Mouse (Mus musculus) mouse embryonic stem cell (cell line): ENCODE data around the gene 4933424G06Rik.

ENCODE experiments used
- in situ Hi-C, 2 experiments: fragments of 300-500 bp; cut with MboI; formaldehyde crosslinking; loops; 1 replicate in 1 of 2; 3 replicates in 1 of 2; pipeline ENCODE4 v1.14.3; 2019 to 2020; ENCODE audit warnings: low sequenced_read_pairs in 2 of 2, low pct_unique_long_range_greater_than_20kb in 1 of 2, mixed read lengths in 1 of 2; ENCODE audit not compliant: unreplicated experiment in 1 of 2

The 4933424G06Rik gene

DNA sequence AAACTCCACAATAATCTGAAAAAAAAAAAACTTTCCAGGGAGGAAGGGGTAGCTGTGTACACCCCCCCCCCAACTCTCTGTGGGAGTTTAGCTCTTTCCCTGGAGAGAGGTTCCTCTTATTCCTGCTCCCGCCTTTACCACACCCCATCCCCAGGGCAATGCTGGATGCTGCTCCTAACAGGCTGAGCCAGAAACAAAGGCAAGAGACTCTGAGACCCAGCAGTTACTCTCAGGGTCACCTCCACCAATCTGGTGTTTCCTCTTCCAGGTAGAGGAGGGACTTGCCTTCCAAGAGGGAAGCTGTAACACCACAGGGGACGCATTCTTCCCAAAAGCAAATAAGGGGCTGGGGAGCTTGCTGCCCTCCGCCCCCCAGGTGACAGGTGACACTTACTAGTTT is 2.2 kb upstream of the 4933424G06Rik start:
- in situ Hi-C loops = no loop called here

DNA sequence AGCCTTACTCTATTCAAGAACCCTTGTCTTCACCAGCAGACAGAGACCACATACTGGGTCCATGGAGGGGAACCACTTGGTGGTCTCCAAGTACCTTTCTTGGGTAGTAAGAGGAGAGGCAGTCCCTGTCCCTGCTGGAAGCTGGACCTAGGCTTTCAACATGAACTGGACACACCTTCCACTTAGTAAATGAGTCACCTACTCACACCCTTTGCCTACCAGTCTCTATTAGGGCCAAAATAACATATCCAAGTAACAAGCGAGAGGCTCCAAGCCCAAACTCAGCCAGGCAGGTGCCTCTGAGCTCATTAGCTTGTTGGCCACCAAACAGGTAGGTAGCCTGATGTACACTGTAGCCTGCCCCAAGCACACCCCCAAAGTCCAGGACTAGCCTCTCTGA is 1.3 kb upstream of the 4933424G06Rik start:
- in situ Hi-C loops = no loop called here

DNA sequence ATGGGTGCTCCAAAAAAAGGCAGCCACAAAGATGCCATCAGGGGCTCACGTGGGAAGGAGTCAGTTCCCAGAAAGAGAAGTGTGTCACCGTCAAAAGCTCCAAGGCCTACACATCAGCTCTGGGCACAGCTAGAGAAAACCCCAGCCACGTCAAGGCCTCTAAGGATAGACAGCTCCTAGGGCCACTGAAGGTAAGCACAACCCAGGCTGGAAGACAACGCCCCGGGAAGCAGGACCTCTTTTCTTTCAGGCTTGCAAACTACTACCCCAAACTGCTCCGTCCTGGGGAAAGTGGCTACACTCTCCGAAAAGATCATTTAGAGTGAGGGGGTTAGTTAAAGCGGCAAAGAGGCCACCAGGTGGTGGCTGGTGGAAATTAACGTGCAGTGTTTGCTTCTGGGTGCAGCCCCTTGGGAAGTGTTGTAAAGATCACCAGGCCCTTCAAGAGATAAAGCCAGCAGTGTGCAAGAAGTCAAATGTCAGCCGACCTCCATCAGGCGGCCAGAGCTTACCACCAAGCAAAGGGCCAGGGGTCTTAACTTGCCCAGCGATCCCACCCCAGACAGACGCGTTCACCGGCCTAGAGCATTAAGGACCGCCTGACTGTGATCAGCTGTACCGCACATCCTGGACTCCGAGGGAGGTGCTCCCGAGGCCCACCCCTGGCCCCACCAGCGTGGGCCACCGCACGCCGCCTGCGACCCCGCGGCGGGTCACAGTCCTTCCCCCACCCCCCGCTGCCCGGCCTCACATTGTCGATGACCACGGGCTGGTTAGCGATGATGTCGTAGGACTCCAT is 695 bp upstream of the 4933424G06Rik start:
- in situ Hi-C loops = no loop called here

DNA sequence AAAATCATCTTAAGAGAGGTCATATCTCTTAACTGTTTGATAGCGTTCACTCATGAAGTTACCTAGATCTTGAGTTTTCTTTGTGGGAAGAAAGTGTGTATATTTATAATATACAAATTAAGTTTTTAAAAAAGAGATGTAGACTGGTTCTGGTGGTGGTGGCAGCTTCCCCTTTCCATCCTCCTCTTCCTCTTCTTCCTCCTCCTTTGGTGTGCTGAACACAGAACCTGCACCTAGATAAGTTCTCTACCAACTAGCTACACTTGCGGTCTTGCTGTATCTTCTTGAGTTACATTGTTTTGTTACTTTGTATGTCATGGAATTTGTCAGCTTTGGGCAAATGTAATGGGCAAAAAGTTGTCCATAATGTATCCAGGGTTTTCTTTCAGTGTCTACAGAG is 1.2 kb downstream of the 4933424G06Rik start:
- in situ Hi-C loops = no loop called here

DNA sequence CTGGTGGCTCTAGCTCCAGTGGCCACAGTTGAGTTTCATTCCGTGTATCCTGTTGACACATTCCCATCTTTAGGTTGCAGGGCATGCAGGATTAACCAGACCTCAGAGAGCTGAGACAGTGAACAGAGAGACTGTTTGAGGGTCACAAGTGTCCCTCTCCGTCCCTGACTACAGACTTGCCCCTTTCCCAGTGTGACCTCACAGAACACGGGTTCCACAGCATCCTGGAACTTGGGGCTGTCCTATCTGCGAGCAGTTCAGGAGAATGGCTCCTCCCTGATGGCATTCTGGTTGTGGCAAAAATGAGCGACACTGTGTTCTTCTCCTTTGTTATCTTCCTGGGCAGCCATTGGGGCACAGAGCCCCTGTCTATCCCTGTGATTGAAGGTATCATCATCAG is 4.4 kb downstream of the 4933424G06Rik start, which contains the start of gene Actr1b:
Actr1b (minus strand) TSS at position 112 of the 400 bp plus-strand sequence.
- in situ Hi-C loops = no loop called here

DNA sequence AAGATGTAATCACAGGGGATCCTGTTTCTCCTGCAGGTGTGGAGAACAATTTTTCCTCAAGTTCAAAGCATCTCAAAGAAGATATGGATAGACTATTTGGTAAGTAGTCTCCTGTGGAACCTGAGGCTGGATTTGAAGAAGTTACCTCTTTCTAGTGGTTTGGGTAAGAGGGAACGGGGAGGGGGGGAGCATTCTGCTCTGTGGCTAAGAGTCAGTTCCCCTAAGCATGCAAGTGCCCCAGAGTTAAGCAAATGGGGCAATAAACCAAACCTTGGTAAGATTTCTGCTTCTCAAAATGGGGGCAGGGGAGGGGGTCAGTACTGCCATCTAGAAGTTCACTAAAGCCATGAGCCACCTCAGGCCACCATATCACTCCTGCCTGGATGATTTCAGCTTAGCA is 8.8 kb downstream of the 4933424G06Rik start:
- in situ Hi-C loops = no loop called here

DNA sequence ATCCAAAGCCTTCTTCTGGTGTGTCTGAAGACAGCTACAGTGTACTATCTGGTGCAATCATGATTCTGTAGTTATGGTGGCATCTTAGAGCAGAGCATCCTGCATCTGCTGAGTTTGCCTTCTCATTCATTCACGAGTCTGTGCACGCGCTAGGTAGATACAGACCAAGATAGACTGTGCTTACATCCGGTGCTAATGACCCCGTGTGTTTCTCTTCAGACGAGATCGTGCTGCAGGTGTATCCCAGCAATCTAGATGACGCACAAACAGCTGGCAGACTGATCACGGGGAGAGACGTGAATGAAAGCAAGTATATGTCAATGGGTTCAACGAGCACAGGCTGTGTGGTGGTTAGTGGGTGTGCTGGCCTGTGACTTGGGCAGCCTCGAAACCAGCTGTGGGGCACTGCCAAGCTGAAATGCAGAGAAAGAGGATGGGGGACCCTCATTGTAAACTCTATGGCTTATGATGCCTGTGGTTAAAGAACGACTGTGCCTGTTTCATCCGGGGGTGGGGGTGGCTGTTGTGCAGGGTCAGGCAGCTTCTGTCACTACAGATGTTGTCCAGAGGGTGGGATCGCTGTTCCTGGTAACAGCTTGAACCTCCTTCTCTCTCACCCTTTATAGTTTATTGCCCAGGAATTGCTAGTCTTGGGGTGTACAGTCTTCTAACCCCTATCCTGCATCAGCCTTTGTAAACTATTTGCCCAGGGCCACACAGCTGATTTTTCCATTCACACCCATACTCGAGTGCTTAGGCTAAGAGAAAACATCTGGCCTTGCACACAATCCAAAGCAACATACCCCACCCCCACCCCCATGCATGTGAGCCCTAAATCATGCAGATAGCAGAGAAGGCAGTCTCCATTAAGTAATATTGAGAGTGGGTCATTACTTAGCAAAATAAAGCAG is 13.5 kb downstream of the 4933424G06Rik start:
- in situ Hi-C loops = no loop called here

DNA sequence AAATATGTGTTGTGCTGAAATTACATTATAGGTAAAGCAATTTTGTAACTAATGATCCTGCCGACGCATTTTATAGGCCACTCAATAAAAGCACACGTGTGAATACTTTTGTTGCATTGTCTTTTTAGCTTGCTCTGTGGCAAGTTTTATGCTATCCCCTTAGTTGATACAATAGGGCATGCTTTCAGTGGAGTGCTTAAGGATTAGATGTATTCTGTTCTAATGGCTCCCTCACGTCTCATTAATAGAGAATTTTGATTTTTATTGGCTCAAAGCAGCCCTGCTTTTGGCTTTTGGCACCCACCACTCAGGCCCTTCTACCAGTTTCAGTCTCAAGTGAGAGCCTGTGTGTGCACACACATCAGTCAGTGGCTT is 14.1 kb downstream of the 4933424G06Rik start:
- in situ Hi-C loops = no loop called here

DNA sequence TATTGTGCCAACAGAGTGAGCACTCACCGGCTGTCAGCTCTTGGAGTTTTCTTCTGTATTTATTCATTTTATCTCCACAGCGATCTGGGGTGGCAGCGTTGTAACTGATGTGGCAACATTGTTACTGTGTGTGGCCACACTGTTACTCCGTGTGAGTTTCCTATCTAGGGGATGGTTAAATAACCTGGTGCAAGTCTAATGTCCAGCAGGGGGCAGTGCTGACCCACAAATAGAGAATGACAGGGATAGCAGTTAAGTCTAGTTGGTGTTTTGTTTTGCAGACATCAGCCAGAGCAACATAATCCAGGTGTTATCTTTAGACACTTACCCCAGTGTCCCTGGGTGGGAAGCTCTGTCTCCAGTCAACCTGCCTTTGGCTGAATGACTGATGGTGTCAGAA is 27.4 kb downstream of the 4933424G06Rik start:
- in situ Hi-C loops = loop anchor here in 1 of 2 experiments (10.0 kb wide), 1 partner anchor 192 kb away; the partner anchor contains the start of gene Ankrd39

DNA sequence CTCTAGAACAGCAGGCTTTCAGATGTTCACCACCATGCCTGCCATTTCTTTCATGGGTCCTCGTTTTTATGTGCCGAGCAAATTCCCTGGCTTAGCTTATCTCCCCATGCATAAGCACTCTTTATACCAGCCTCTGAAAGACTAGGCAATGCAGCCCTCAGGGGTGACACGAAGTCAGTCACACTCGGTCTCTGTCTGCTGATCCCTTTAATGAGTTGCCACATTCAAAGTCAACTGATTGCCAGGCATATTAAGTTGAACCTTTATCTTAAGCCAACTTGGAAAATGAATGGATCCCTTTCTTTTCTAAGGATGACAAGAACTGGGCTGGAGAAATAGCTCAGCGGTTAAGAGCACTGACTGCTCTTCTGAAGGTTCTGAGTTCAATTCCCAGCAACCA is 29.3 kb downstream of the 4933424G06Rik start:
- in situ Hi-C loops = loop anchor here in 1 of 2 experiments (10.0 kb wide), 1 partner anchor 194 kb away; the partner anchor contains the start of gene Ankrd39

DNA sequence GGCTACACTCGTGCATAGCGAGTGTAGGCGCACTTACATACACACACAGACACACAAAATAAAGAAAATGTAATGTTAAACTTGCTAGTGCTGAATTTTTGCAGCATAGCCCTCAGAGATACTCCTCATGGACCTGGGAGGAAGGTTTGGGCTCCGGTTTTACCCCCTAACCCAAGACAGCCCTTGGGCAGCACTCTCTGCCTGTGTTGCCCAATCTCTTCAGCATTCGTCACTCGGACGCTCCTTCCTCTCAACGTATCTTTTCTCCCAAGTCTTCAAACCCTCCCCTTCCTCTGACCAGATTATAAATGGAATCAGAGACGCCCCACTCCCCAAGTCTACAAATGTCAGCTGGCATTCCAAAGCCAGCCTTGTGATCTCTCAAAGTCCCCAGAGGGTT is 33.1 kb downstream of the 4933424G06Rik start:
- in situ Hi-C loops = loop anchor here in 1 of 2 experiments (10.0 kb wide), 1 partner anchor 198 kb away; the partner anchor contains the start of gene Ankrd39

DNA sequence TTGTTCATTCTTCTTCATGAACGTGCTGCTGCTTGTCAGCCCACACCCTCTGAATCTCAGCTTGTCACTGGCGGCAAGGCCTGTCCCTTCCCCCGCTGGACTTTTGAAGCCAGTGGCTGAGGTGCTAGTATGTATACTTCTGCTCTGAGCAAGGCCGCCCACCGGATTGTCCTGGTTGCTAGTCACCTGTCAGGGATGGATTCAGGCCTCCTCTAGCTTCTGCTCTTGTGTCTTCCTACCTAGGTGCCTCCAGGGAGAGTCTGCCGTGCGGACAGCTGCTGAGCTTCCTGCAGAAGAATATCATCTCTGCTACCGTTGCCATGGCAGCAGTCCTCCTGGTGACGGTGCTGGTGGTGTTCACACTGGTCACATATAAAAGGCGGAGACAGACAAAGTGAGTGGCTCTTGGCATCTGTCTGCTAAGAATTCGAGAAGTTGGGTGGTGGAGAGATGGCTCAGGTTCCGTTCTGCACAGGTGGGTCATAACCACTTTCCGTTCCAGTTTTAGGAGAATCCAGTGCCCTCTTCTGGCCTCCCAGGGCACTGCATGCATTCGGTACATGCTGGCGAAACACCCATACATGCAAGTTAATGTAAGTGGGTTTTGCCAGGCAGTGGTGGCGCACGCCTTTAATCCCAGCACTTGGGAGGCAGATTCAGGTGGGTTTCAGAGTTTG is 34.5 kb downstream of the 4933424G06Rik start:
- in situ Hi-C loops = loop anchor here in 1 of 2 experiments (10.0 kb wide), 1 partner anchor 200 kb away; the partner anchor contains the start of gene Ankrd39

DNA sequence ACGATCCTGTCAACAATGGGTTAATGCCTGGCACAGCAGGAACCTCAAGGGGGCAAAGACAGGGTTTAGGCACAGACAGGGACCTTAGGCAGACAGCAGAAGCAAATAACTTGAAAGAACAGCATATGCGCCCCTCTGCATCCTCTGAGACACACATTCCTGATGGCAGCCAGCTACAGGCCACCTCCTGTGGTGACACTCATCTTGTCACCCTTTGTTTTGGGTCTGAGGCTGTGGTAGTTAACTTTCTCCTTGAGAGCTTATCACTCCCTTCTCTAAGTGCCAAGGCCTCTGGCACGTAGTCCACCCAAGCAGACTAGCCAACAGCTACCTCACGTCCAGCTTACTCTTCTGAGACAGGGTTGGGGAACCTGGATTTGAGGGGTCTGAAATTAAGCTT is 35.7 kb downstream of the 4933424G06Rik start:
- in situ Hi-C loops = loop anchor here in 1 of 2 experiments (10.0 kb wide), 1 partner anchor 201 kb away; the partner anchor contains the start of gene Ankrd39

DNA sequence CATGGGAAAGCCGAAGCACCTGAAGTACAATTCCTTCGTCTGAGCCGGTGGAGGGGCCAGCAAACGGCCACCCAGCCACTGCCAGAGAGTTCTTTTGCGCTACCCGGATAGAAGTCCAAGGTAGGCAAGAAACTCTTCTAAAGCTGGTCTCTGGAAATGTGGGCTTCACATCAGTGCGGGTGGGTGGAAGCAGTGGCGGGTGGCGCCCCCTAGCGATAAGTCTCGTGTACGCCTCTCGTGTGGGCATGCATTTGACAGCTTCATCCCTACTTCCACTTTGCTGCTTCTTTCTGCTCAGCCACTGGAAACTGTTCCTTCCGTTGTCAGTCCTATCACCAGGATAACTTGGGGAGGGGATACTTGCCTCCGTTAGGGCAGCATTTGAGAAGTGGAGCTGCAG is 36.5 kb downstream of the 4933424G06Rik start:
- in situ Hi-C loops = loop anchor here in 1 of 2 experiments (10.0 kb wide), 1 partner anchor 202 kb away; the partner anchor contains the start of gene Ankrd39

DNA sequence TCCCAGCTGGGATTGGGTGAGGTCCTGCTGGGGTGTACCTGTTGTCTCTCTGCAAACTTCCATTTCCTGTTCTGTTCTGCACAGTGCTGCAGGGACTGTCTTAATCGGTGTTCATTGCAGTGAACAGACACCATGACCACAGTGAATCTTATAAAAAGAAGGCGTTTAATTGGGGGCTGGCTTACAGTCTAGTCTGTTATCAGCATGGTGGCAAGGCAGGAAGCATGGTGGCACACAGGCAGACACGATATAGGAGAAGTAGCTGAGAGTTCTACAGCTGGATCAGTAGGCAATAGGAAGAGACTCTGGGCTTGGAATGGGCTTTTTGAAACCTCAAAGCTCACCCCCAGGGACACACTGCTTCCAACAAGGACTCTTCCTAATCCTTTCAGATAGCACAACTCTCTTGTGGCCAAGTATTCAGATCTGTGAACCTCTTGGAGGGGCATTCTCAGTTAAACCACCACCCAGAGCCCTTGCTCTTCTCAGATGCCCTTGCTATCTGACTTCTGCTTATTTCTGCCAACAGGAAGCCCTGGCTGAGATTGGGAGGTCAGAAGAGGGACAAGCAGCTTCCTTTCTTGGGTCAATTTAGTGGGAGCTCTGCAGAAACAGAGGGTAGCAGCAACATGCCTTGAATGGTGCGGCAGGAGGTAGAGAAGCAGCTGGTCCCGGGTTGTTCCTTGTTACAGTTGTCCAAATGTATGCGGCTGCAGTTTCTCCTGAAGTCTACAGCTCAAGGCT is 44.2 kb downstream of the 4933424G06Rik start:
- in situ Hi-C loops = loop anchor here in 1 of 2 experiments (25.0 kb wide), 1 partner anchor 883 kb away; no protein-coding TSS in a partner anchor

DNA sequence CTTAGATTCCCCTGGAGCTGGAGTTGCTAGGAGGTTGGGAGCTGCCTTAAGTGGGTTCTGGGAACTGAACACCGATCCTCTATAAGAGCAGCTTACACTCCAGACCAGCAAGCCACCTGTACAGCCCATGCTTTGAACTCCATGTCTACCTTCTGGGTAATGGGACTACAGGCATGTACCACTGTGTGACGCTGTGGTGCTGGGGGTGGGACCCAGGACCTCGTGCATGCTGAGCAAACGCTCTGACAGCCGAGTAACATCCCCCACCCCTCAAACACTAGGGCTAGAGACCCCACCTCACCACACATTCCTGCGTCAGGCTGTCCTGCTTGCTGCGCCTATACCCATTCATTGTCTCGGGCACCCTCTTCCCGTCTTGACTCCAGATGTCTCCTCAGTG is 48.6 kb downstream of the 4933424G06Rik start:
- in situ Hi-C loops = loop anchor here in 1 of 2 experiments (25.0 kb wide), 1 partner anchor 879 kb away; no protein-coding TSS in a partner anchor

DNA sequence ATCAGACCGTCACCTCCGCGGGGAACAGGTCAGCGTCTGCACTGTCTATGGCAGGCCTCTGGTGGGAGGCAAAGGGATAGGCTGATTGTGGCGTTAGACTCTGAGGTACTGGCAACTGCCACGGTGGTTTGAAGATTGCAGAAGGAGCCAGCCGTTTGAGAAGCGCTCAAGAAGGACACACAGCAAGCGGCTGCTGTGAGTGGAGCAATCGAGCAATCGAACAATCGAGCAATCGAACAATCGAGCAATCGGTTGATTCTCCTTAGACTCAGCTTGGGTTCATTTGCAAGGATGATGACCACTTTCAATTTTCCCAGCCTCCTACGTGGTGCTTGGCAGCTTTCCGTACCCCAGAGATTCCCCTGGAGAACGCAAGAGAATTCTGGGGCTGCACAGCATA is 49.1 kb downstream of the 4933424G06Rik start:
- in situ Hi-C loops = loop anchor here in 1 of 2 experiments (25.0 kb wide), 1 partner anchor 878 kb away; no protein-coding TSS in a partner anchor
